Mouse (Mus musculus) kidney, postnatal 36 days (tissue): ENCODE measurements around the gene Dnajc16.
A peak's percentile ranks its signal among the peaks of the same experiment; 100 is the strongest.

Experiments used
- DNase-seq, 2 experiments: peaks; one replicate each; pipeline ENCODE4 v3.0.0; 2021 to 2022; ENCODE audit warnings: mixed read lengths in 2 of 2

Dnajc16 gene

GRCm38 (mm10) chr4:141790524-141790990 lies at the start of gene Dnajc16:
Gene Dnajc16 (minus strand): TSS chr4:141790931.
- peak; percentile 98 to 99 for DNase-seq

GRCm38 (mm10) chr4:141834536-141835095 lies 43.9 kb upstream of the Dnajc16 start:
- DNase-seq: peak; percentile 33 to 48

- no peak for DNase-seq
Measured at GRCm38 (mm10) chr4:141833911-141834310, 43.2 kb upstream of the Dnajc16 start.

GRCm38 (mm10) chr4:141831361-141831760 lies 40.6 kb upstream of the Dnajc16 start:
- no peak for DNase-seq

- DNase-seq: no peak
Measured at GRCm38 (mm10) chr4:141830381-141830780, 39.6 kb upstream of the Dnajc16 start.

- no peak for DNase-seq
Measured at GRCm38 (mm10) chr4:141828177-141828576, 37.4 kb upstream of the Dnajc16 start.

GRCm38 (mm10) chr4:141827401-141827800 lies 36.7 kb upstream of the Dnajc16 start:
- no peak for DNase-seq

- DNase-seq: no peak
Measured at GRCm38 (mm10) chr4:141826060-141826459, 35.3 kb upstream of the Dnajc16 start, which contains the start of gene Cela2a. Gene Cela2a (minus strand): TSS chr4:141826160.

GRCm38 (mm10) chr4:141822979-141823378 lies 32.2 kb upstream of the Dnajc16 start:
- DNase-seq: peak in 1 of 2 experiments; percentile 24

- peak; percentile 17 to 68 for DNase-seq
Measured at GRCm38 (mm10) chr4:141822089-141822488, 31.4 kb upstream of the Dnajc16 start.

GRCm38 (mm10) chr4:141821178-141821577 lies 30.4 kb upstream of the Dnajc16 start:
- no peak for DNase-seq

- no peak for DNase-seq
Measured at GRCm38 (mm10) chr4:141819316-141819715, 28.6 kb upstream of the Dnajc16 start.

GRCm38 (mm10) chr4:141818861-141819260 lies 28.1 kb upstream of the Dnajc16 start:
- no peak for DNase-seq

- DNase-seq: no peak
Measured at GRCm38 (mm10) chr4:141817706-141818105, 27.0 kb upstream of the Dnajc16 start.

GRCm38 (mm10) chr4:141816776-141817655 lies 26.3 kb upstream of the Dnajc16 start:
- no peak for DNase-seq

- DNase-seq: no peak
Measured at GRCm38 (mm10) chr4:141816267-141816666, 25.5 kb upstream of the Dnajc16 start.

GRCm38 (mm10) chr4:141811375-141811774 lies 20.6 kb upstream of the Dnajc16 start:
- no peak for DNase-seq

- no peak for DNase-seq
Measured at GRCm38 (mm10) chr4:141810975-141811374, 20.2 kb upstream of the Dnajc16 start.

GRCm38 (mm10) chr4:141809850-141810464 lies 19.2 kb upstream of the Dnajc16 start:
- DNase-seq: peak in 1 of 2 experiments; percentile 37

GRCm38 (mm10) chr4:141805886-141806285 lies 15.2 kb upstream of the Dnajc16 start:
- no peak for DNase-seq

GRCm38 (mm10) chr4:141804105-141804504 lies 13.4 kb upstream of the Dnajc16 start:
- peak in 1 of 2 experiments; percentile 38 for DNase-seq

- DNase-seq: no peak
Measured at GRCm38 (mm10) chr4:141797545-141797944, 6.8 kb upstream of the Dnajc16 start.

GRCm38 (mm10) chr4:141796954-141797353 lies 6.2 kb upstream of the Dnajc16 start:
- no peak for DNase-seq
